27 mouse cellular contexts compared by ENCODE assay signal in genomic region chr7:68571315-68571714, GRCm38 (mm10).
DNase-seq lines count a peak whose midpoint lies in the region; ATAC-seq lines count a peak whose summit lies in the region.
"Had no signal": no experiment of that assay in that cellular context is flagged by ENCODE, and none has a peak within 500 bp of the region (broad histone marks: within the 10 kb centered on the region; RNA-seq: fewer than 3 reads in every experiment).

No protein-coding gene starts in this region.

- H3K4me1 ChIP-seq in heart, embryonic 12.5 days (replicated peaks): peaks cover 10% of the 10 kb centered on the region
- H3K4me1 ChIP-seq in hindbrain, embryonic 11.5 days (replicated peaks; ENCODE audit: control insufficient read depth, insufficient read depth, low read length): no peaks in the 10 kb centered on the region
- H3K4me1 ChIP-seq in hindbrain, embryonic 16.5 days (ENCODE audit: control insufficient read depth, insufficient read depth, low read depth, low read length): no peaks in the 10 kb centered on the region
- H3K4me1 ChIP-seq: neural tube, embryonic 12.5 days had no signal

- DNase-seq in heart, adult 11 months: no peak
- DNase-seq in hindbrain, embryonic 11.5 days (ENCODE audit: low spot score): peak; percentile 25
- DNase-seq in ES-CJ7 (ENCODE audit: low read depth, low spot score): peak; percentile 6
- DNase-seq in embryo, embryonic 10 days (ENCODE audit: low spot score): peak; percentile 54
- no peak for DNase-seq in gastrocnemius, postnatal 25 days
- no peak for DNase-seq in left cerebral cortex, postnatal 25 days (ENCODE audit: low spot score in 2 of 2)
- DNase-seq: adrenal gland, adult 8-10 months; cerebellum, adult 2 months; cerebellum, postnatal 14 days; gastrocnemius, postnatal 36 days; heart, postnatal 14 days; kidney, postnatal 14 days; layer of hippocampus, adult 9-11 months; midbrain, embryonic 14.5 days; thymus, adult 2 months; thymus, postnatal 36 days had no signal

- peaks cover 4% of the 10 kb centered on the region; the same call in 1 of the 2 replicates for H3K9me3 ChIP-seq in heart, embryonic 12.5 days (replicated peaks)
- no peaks in the 10 kb centered on the region for H3K9me3 ChIP-seq in hindbrain, embryonic 11.5 days (ENCODE audit: control insufficient read depth, low read length)
- H3K9me3 ChIP-seq in hindbrain, embryonic 16.5 days (ENCODE audit: control insufficient read depth, low read length): no peaks in the 10 kb centered on the region
- H3K9me3 ChIP-seq: hindbrain, embryonic 12.5 days; limb, embryonic 12.5 days; neural tube, embryonic 12.5 days had no signal

- no peak overlapping the region for H3K4me3 ChIP-seq in heart, embryonic 12.5 days
- no peak overlapping the region for H3K4me3 ChIP-seq in hindbrain, embryonic 11.5 days (ENCODE audit: low read depth, low read length)
- no peak overlapping the region for H3K4me3 ChIP-seq in hindbrain, embryonic 16.5 days (ENCODE audit: low read length)
- H3K4me3 ChIP-seq: erythroblast, embryonic 14.5 days; hindbrain, embryonic 12.5 days; limb, embryonic 12.5 days; myocyte; neural tube, embryonic 12.5 days had no signal

- intact Hi-C loops in left cerebral cortex, postnatal 25 days (cut with DNase I): loop anchor here (10.0 kb wide), 2 partner anchors 197 to 1763 kb away; no protein-coding TSS in a partner anchor

- H3K27me3 ChIP-seq in heart, embryonic 12.5 days (replicated peaks): no peaks in the 10 kb centered on the region
- H3K27me3 ChIP-seq in hindbrain, embryonic 11.5 days (ENCODE audit: control insufficient read depth, insufficient read depth, low read length): no peaks in the 10 kb centered on the region
- H3K27me3 ChIP-seq in hindbrain, embryonic 16.5 days (replicated peaks; ENCODE audit: control insufficient read depth, insufficient read depth, low read length): no peaks in the 10 kb centered on the region; the same call in 1 of the 2 replicates
- H3K27me3 ChIP-seq: neural tube, embryonic 12.5 days had no signal

- 59% methylated on average over 4 of the region's 4 CpGs for WGBS in heart, embryonic 12.5 days
- 34% methylated on average over 4 of the region's 4 CpGs for WGBS in hindbrain, embryonic 11.5 days
- 49% methylated on average over 4 of the region's 4 CpGs for WGBS in hindbrain, embryonic 16.5 days

- H3K9ac ChIP-seq in heart, embryonic 12.5 days: no peak overlapping the region
- no peak overlapping the region for H3K9ac ChIP-seq in hindbrain, embryonic 11.5 days (ENCODE audit: low read depth, low read length)
- H3K9ac ChIP-seq in hindbrain, embryonic 16.5 days (ENCODE audit: low read depth, low read length): no peak overlapping the region
- H3K9ac ChIP-seq: hindbrain, embryonic 12.5 days; limb, embryonic 12.5 days; neural tube, embryonic 12.5 days had no signal

- H3K4me2 ChIP-seq in heart, embryonic 12.5 days: peak overlapping the region; percentile 50; the same call in 1 of the 2 replicates
- no peak overlapping the region for H3K4me2 ChIP-seq in hindbrain, embryonic 11.5 days (replicated peaks; ENCODE audit: low read depth, low read length)
- H3K4me2 ChIP-seq in hindbrain, embryonic 16.5 days (ENCODE audit: low read length): no peak overlapping the region
- H3K4me2 ChIP-seq: hindbrain, embryonic 12.5 days; limb, embryonic 12.5 days; liver, embryonic 11.5 days; neural tube, embryonic 12.5 days had no signal

- H3K27ac ChIP-seq in heart, embryonic 12.5 days (ENCODE audit: poor library complexity, severe bottlenecking): no peak overlapping the region
- no peak overlapping the region for H3K27ac ChIP-seq in hindbrain, embryonic 11.5 days (ENCODE audit: low read depth, low read length)
- H3K27ac ChIP-seq in hindbrain, embryonic 16.5 days (ENCODE audit: low read depth, low read length): no peak overlapping the region
- H3K27ac ChIP-seq: hindbrain, embryonic 12.5 days; limb, embryonic 12.5 days; neural tube, embryonic 12.5 days had no signal

- no peaks in the 10 kb centered on the region for H3K36me3 ChIP-seq in heart, embryonic 12.5 days
- no peaks in the 10 kb centered on the region for H3K36me3 ChIP-seq in hindbrain, embryonic 11.5 days (ENCODE audit: control insufficient read depth, insufficient read depth, low read length)
- no peaks in the 10 kb centered on the region for H3K36me3 ChIP-seq in hindbrain, embryonic 16.5 days (ENCODE audit: control insufficient read depth, insufficient read depth, low read length)
- H3K36me3 ChIP-seq: hindbrain, embryonic 12.5 days; limb, embryonic 12.5 days; neural tube, embryonic 12.5 days had no signal

- no peak for ATAC-seq in heart, embryonic 12.5 days (ENCODE audit: insufficient number of reproducible peaks, low FRiP score)
- ATAC-seq in hindbrain, embryonic 11.5 days (ENCODE audit: low FRiP score): no peak
- ATAC-seq in hindbrain, embryonic 16.5 days: no peak
- ATAC-seq: activated CD4-positive, CD25-positive, alpha-beta regulatory T cell, adult 4 months; forebrain, embryonic 14.5 days; intestine, postnatal 0 days had no signal

Comparison
In these comparisons a context has a peak if more than half of its experiments do, and no peak if none do; other contexts are left out.
1. DNase-seq: peak in hindbrain, embryonic 11.5 days (single experiment), ES-CJ7 (single experiment) and embryo, embryonic 10 days (single experiment); none in heart, adult 11 months (single experiment), gastrocnemius, postnatal 25 days (single experiment) and left cerebral cortex, postnatal 25 days (0 of 2).